Mouse (Mus musculus) hindbrain, embryonic 15.5 days (tissue): ENCODE results near the gene Sdk1. TPM values are rescaled to one million over a fixed set of nuclear protein-coding genes. Genes with fewer than 3 reads are reported as not detected.
A peak's percentile ranks its signal among the peaks of the same experiment; 100 is the strongest.

Experiments
- ATAC-seq: fragments of 200-750 bp; cut with Nextera tagmentation; 2 replicates; pipeline ENCODE4 v1.8.0; 2017; ENCODE audit warnings: low read depth, moderate number of reproducible peaks, moderate TSS enrichment; ENCODE audit not compliant: low FRiP score
- H3K27ac ChIP-seq: fragments of 300-500 bp; sonication (generic); replicated peaks from 2 replicates; pipeline ENCODE4 v1.5.1; 2015; ENCODE audit warnings: mild to moderate bottlenecking, inconsistent platforms
- H3K27me3 ChIP-seq: fragments of 300-500 bp; sonication (generic); 2 replicates; pipeline ENCODE4 v1.6.1; 2015; ENCODE audit warnings: control low read depth, inconsistent platforms
- H3K36me3 ChIP-seq: fragments of 300-500 bp; sonication (generic); 2 replicates; pipeline ENCODE4 v1.6.1; 2015; ENCODE audit warnings: control low read depth, inconsistent platforms
- H3K4me1 ChIP-seq: fragments of 300-500 bp; sonication (generic); replicated peaks from 2 replicates; pipeline ENCODE4 v1.6.1; 2015; ENCODE audit warnings: control low read depth, inconsistent platforms
- H3K4me2 ChIP-seq: fragments of 300-500 bp; sonication (generic); 2 replicates; pipeline ENCODE4 v1.6.1; 2015; ENCODE audit warnings: moderate library complexity, mild to moderate bottlenecking, inconsistent platforms
- H3K4me3 ChIP-seq: fragments of 300-500 bp; sonication (generic); 2 replicates; pipeline ENCODE4 v1.5.1; 2015; ENCODE audit warnings: mild to moderate bottlenecking, inconsistent platforms
- H3K9ac ChIP-seq: fragments of 300-500 bp; sonication (generic); 2 replicates; pipeline ENCODE4 v1.6.1; 2015; ENCODE audit warnings: inconsistent platforms
- H3K9me3 ChIP-seq: fragments of 300-500 bp; sonication (generic); 2 replicates; pipeline ENCODE4 v1.6.1; 2016; ENCODE audit warnings: control low read depth, inconsistent platforms
- WGBS: fragments of 180-500 bp; shearing (Covaris S2); methylation state at CpG from one replicate; pipeline ENCODE4 v1.1.7; 2015; 5-methylcytosine and 5-hydroxymethylcytosine counted together
- polyA plus RNA-seq: library from polyadenylated mRNA; unstranded; fragments of >200 nt; fragmentation: Nextera tagmentation; extraction: Ambion mirVana; gene quantifications from 2 replicates; pipeline ENCODE4 v1.2.1, GENCODE M21; 2015

The Sdk1 gene
- polyA plus RNA-seq, 1 experiment from 2014 or later = 2.5 TPM

GRCm38 (mm10) chr5:141345476-141345875 lies 104.2 kb downstream of the Sdk1 start:
- peaks cover 5% of the 10 kb centered on the region; the same call in 1 of the 2 replicates for H3K4me1 ChIP-seq
- no peaks in the 10 kb centered on the region for H3K9me3 ChIP-seq
- H3K4me3 ChIP-seq = no peak overlapping the region
- H3K4me2 ChIP-seq = no peak overlapping the region
- 65% methylated on average over 5 of the region's 5 CpGs for WGBS
- no peak for ATAC-seq
- no peak overlapping the region for H3K9ac ChIP-seq
- H3K36me3 ChIP-seq = no peaks in the 10 kb centered on the region
- no peaks in the 10 kb centered on the region for H3K27me3 ChIP-seq
- no peak overlapping the region for H3K27ac ChIP-seq

- no peak for ATAC-seq
- Histone ChIP-seq H3K9me3 (no peaks in the 10 kb centered on the region), H3K9ac (no peak overlapping the region), H3K4me1 (0 out of 2 replicates have a peak, but pooled peaks cover 3% of the 10 kb centered on the region), H3K27ac (no peak overlapping the region), H3K27me3 (no peaks in the 10 kb centered on the region), H3K36me3 (no peaks in the 10 kb centered on the region), H3K4me3 (no peak overlapping the region), H3K4me2 (no peak overlapping the region)
- WGBS = 19% methylated on average over 2 of the region's 2 CpGs
Measured at GRCm38 (mm10) chr5:141362676-141363075, 121.4 kb downstream of the Sdk1 start.

- ATAC-seq = no peak
- Histone ChIP-seq H3K4me2 (no peak overlapping the region), H3K9me3 (no peaks in the 10 kb centered on the region), H3K27ac (no peak overlapping the region), H3K27me3 (no peaks in the 10 kb centered on the region), H3K4me1 (peaks cover 4% of the 10 kb centered on the region), H3K4me3 (no peak overlapping the region), H3K36me3 (no peaks in the 10 kb centered on the region), H3K9ac (no peak overlapping the region)
- 82% methylated on average over 3 of the region's 3 CpGs for WGBS
Measured at GRCm38 (mm10) chr5:141363956-141364355, 122.7 kb downstream of the Sdk1 start.

- no peak for ATAC-seq
- Histone ChIP-seq H3K27ac (no peak overlapping the region), H3K4me1 (peaks cover 6% of the 10 kb centered on the region), H3K4me3 (no peak overlapping the region), H3K9me3 (no peaks in the 10 kb centered on the region), H3K4me2 (no peak overlapping the region), H3K27me3 (no peaks in the 10 kb centered on the region), H3K36me3 (no peaks in the 10 kb centered on the region), H3K9ac (no peak overlapping the region)
- 41% methylated on average over 4 of the region's 4 CpGs for WGBS
Measured at GRCm38 (mm10) chr5:141368567-141368966, 127.3 kb downstream of the Sdk1 start.

GRCm38 (mm10) chr5:141374797-141375196 lies 133.5 kb downstream of the Sdk1 start:
- no peak overlapping the region for H3K27ac ChIP-seq
- H3K9ac ChIP-seq = no peak overlapping the region
- H3K4me2 ChIP-seq = no peak overlapping the region
- no peak overlapping the region for H3K4me3 ChIP-seq
- no peaks in the 10 kb centered on the region; the same call in 1 of the 2 replicates for H3K27me3 ChIP-seq
- H3K36me3 ChIP-seq = no peaks in the 10 kb centered on the region
- H3K9me3 ChIP-seq = no peaks in the 10 kb centered on the region
- no peak for ATAC-seq
- peaks cover 4% of the 10 kb centered on the region; the same call in 1 of the 2 replicates for H3K4me1 ChIP-seq
- WGBS = 71% methylated on average over 2 of the region's 2 CpGs

- Histone ChIP-seq H3K9ac (no peak overlapping the region), H3K27ac (peak overlapping the region; percentile 47; the same call in 1 of the 2 replicates), H3K27me3 (no peaks in the 10 kb centered on the region; the same call in 1 of the 2 replicates), H3K4me1 (peaks cover 15% of the 10 kb centered on the region), H3K9me3 (no peaks in the 10 kb centered on the region), H3K4me2 (no peak overlapping the region), H3K4me3 (no peak overlapping the region), H3K36me3 (no peaks in the 10 kb centered on the region)
- ATAC-seq = peak; percentile 45; the same call in 1 of the 2 replicates
- WGBS = 39% methylated on average over 9 of the region's 9 CpGs
Measured at GRCm38 (mm10) chr5:141379836-141380773, 138.8 kb downstream of the Sdk1 start.

- no peaks in the 10 kb centered on the region for H3K27me3 ChIP-seq
- peak overlapping the region; percentile 47; the same call in 1 of the 2 replicates for H3K27ac ChIP-seq
- H3K4me3 ChIP-seq = no peak overlapping the region
- peaks cover 15% of the 10 kb centered on the region for H3K4me1 ChIP-seq
- H3K4me2 ChIP-seq = no peak overlapping the region
- peak; percentile 38; the same call in 1 of the 2 replicates for ATAC-seq
- no peaks in the 10 kb centered on the region for H3K9me3 ChIP-seq
- WGBS = 47% methylated on average over 3 of the region's 3 CpGs
- no peak overlapping the region for H3K9ac ChIP-seq
- no peaks in the 10 kb centered on the region for H3K36me3 ChIP-seq
Measured at GRCm38 (mm10) chr5:141380774-141381156, 139.5 kb downstream of the Sdk1 start.

GRCm38 (mm10) chr5:141381581-141381980 lies 140.3 kb downstream of the Sdk1 start:
- 87% methylated on average over 7 of the region's 7 CpGs for WGBS
- H3K4me3 ChIP-seq = no peak overlapping the region
- no peak overlapping the region for H3K9ac ChIP-seq
- no peaks in the 10 kb centered on the region for H3K9me3 ChIP-seq
- no peaks in the 10 kb centered on the region for H3K27me3 ChIP-seq
- H3K27ac ChIP-seq = no peak overlapping the region
- ATAC-seq = no peak
- no peaks in the 10 kb centered on the region for H3K36me3 ChIP-seq
- H3K4me2 ChIP-seq = no peak overlapping the region
- H3K4me1 ChIP-seq = peaks cover 15% of the 10 kb centered on the region

- no peak overlapping the region for H3K4me3 ChIP-seq
Measured at GRCm38 (mm10) chr5:141382246-141382835, 141.1 kb downstream of the Sdk1 start.

GRCm38 (mm10) chr5:141388451-141388850 lies 147.2 kb downstream of the Sdk1 start:
- Histone ChIP-seq H3K4me1 (no peaks in the 10 kb centered on the region), H3K36me3 (no peaks in the 10 kb centered on the region), H3K9me3 (no peaks in the 10 kb centered on the region), H3K4me2 (no peak overlapping the region), H3K4me3 (no peak overlapping the region), H3K27me3 (no peaks in the 10 kb centered on the region), H3K27ac (no peak overlapping the region), H3K9ac (no peak overlapping the region)
- WGBS = 22% methylated on average over 2 of the region's 2 CpGs
- ATAC-seq = no peak

More at GRCm38 (mm10) chr5:141382246-141382835, 141.1 kb downstream of the Sdk1 start:
- H3K4me2 ChIP-seq = no peak overlapping the region
- WGBS = 86% methylated on average over 5 of the region's 5 CpGs
- H3K27ac ChIP-seq = no peak overlapping the region
- ATAC-seq = no peak
- no peaks in the 10 kb centered on the region for H3K9me3 ChIP-seq
- peaks cover 15% of the 10 kb centered on the region for H3K4me1 ChIP-seq
- no peaks in the 10 kb centered on the region for H3K36me3 ChIP-seq
- H3K27me3 ChIP-seq = no peaks in the 10 kb centered on the region
- no peak overlapping the region for H3K9ac ChIP-seq

- H3K4me1 ChIP-seq = no peaks in the 10 kb centered on the region
- H3K4me2 ChIP-seq = no peak overlapping the region
- H3K27me3 ChIP-seq = no peaks in the 10 kb centered on the region
- no peak overlapping the region for H3K9ac ChIP-seq
- H3K4me3 ChIP-seq = no peak overlapping the region
- no peak for ATAC-seq
- no peak overlapping the region for H3K27ac ChIP-seq
- H3K36me3 ChIP-seq = no peaks in the 10 kb centered on the region
- no peaks in the 10 kb centered on the region for H3K9me3 ChIP-seq
- WGBS = 92% methylated on average over 4 of the region's 4 CpGs
Measured at GRCm38 (mm10) chr5:141390541-141390940, 149.3 kb downstream of the Sdk1 start.

GRCm38 (mm10) chr5:141391153-141391552 lies 149.9 kb downstream of the Sdk1 start:
- 79% methylated on average over 5 of the region's 5 CpGs for WGBS
- no peak overlapping the region for H3K27ac ChIP-seq
- no peak for ATAC-seq

More at GRCm38 (mm10) chr5:141391153-141391552, 149.9 kb downstream of the Sdk1 start:
- Histone ChIP-seq H3K4me3 (no peak overlapping the region), H3K4me2 (no peak overlapping the region), H3K9me3 (no peaks in the 10 kb centered on the region), H3K4me1 (no peaks in the 10 kb centered on the region), H3K27me3 (no peaks in the 10 kb centered on the region), H3K36me3 (no peaks in the 10 kb centered on the region), H3K9ac (no peak overlapping the region)
